Mouse (Mus musculus): ENCODE measurements around the gene Zcchc8. TPM values are rescaled to one million over a fixed set of nuclear protein-coding genes. Genes with fewer than 3 reads are reported as not detected.
A peak's percentile ranks its signal among the peaks of the same experiment; 100 is the strongest.

The Zcchc8 gene
- total and polyA plus RNA-seq, 3 experiments, result 12.6 to 24.9 (median 23.2) TPM

DNA sequence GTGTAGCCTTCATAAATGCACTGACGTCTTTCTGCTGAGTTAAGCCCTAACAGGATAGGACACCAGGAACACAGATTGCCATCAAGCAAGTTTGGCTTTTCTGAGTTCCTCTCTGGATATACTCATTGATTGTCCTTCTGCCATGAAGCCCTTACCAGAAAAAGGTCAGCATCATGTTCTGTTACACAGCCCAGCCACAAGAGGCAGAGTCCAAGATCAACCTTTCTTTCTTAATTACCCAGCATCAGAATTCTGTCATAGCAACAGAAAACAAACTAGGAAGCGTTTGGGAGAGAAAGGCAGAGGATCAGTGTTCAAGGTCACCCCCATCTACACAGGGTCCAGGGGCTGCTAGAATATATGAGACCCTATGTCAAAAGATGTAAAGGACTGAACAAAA is 70.1 kb downstream of the Zcchc8 start:
- Histone ChIP-seq H3K9ac (ENCODE audit: low read depth, low read length) (no peak overlapping the region), H3K36me3 (ENCODE audit: control insufficient read depth, insufficient read depth, low read length) (peaks cover 10% of the 10 kb centered on the region), H3K27ac (no peak overlapping the region), H3K27me3 (ENCODE audit: control insufficient read depth, insufficient read depth, low read length) (no peaks in the 10 kb centered on the region), H3K4me3 (no peak overlapping the region), H3K79me2 (replicated peaks; ENCODE audit: control insufficient read depth, insufficient read depth, low read length) (no peaks in the 10 kb centered on the region), H3K4me1 (ENCODE audit: control insufficient read depth, insufficient read depth, low read length) (no peaks in the 10 kb centered on the region)
- intact Hi-C loops (cut with DNase I), result no loop called here
- 62% methylated on average over 2 of the region's 2 CpGs for WGBS
- DNase-seq, result no peak
- no peak for TF ChIP-seq POLR2A (IDR thresholded peaks at IDR 0.05; ENCODE audit: insufficient read depth, low read depth, low read length)
- no peak for TF ChIP-seq EP300 (IDR thresholded peaks at IDR 0.05; ENCODE audit: insufficient read depth, low read depth, low read length)
- peak; percentile 35 for TF ChIP-seq CTCF (IDR thresholded peaks at IDR 0.05)

Other genes starting within 250 kb of the Zcchc8 start
- not detected for gene Lrrc43, start 231.8 kb downstream of the Zcchc8 start, total RNA-seq (2021)
- 0.43 TPM in 1 of 2 replicates, not detected in the other for gene Lrrc43, start 231.8 kb downstream of the Zcchc8 start, polyA plus RNA-seq (2012; rRNA removed)
- not detected for gene Il31, start 231.6 kb downstream of the Zcchc8 start, total RNA-seq (2021)
- not detected in 2 replicates for gene Il31, start 231.6 kb downstream of the Zcchc8 start, polyA plus RNA-seq (2012; rRNA removed)
- not detected for gene B3gnt4, start 210.6 kb downstream of the Zcchc8 start, total RNA-seq (2021)
- 0.45 TPM in 1 of 2 replicates, not detected in the other for gene B3gnt4, start 210.6 kb downstream of the Zcchc8 start, polyA plus RNA-seq (2012; rRNA removed)
- gene Diablo, start 196.9 kb downstream of the Zcchc8 start, total RNA-seq (2021), result 10 to 100 TPM; 64.7 to 71.5 TPM
- 93.8 and 140 TPM in 2 replicates for gene Diablo, start 196.9 kb downstream of the Zcchc8 start, polyA plus RNA-seq (2012; rRNA removed)
- under 1 TPM in 1 of 2 experiments, not detected in 1; 0.25 TPM for gene Gm49027, start 195.6 kb downstream of the Zcchc8 start, total RNA-seq (2021)
- gene Gm49027, start 195.6 kb downstream of the Zcchc8 start, polyA plus RNA-seq (2012; rRNA removed), result 0.62 and 2.4 TPM in 2 replicates
- gene Vps33a, start 148.1 kb downstream of the Zcchc8 start, total RNA-seq (2021), result 10 to 100 TPM; 26.2 to 32.1 TPM
- gene Vps33a, start 148.1 kb downstream of the Zcchc8 start, polyA plus RNA-seq (2012; rRNA removed), result 13.0 and 19.9 TPM in 2 replicates
- gene Clip1, start 36.5 kb downstream of the Zcchc8 start, total RNA-seq (2021), result 100 to 1,000 TPM; 156 to 195 TPM
- 77.2 and 107 TPM in 2 replicates for gene Clip1, start 36.5 kb downstream of the Zcchc8 start, polyA plus RNA-seq (2012; rRNA removed)
- 10 to 100 TPM; 38.3 to 39.0 TPM for gene Rsrc2, start 28.3 kb upstream of the Zcchc8 start, total RNA-seq (2021)
- 11.8 and 17.3 TPM in 2 replicates for gene Rsrc2, start 28.3 kb upstream of the Zcchc8 start, polyA plus RNA-seq (2012; rRNA removed)
- gene Kntc1, start 28.6 kb upstream of the Zcchc8 start, total RNA-seq (2021), result under 1 TPM; 0.05 to 0.14 TPM
- 0.12 and 0.16 TPM in 2 replicates for gene Kntc1, start 28.6 kb upstream of the Zcchc8 start, polyA plus RNA-seq (2012; rRNA removed)
- gene Hcar2, start 144.4 kb upstream of the Zcchc8 start, total RNA-seq (2021), result under 1 TPM in 1 of 2 experiments, not detected in 1; 0.29 TPM
- 0.38 and 1.8 TPM in 2 replicates for gene Hcar2, start 144.4 kb upstream of the Zcchc8 start, polyA plus RNA-seq (2012; rRNA removed)
- under 1 TPM; 0.55 to 0.57 TPM for gene Hcar1, start 158.9 kb upstream of the Zcchc8 start, total RNA-seq (2021)
- 2.0 and 3.0 TPM in 2 replicates for gene Hcar1, start 158.9 kb upstream of the Zcchc8 start, polyA plus RNA-seq (2012; rRNA removed)
- 10 to 100 TPM; 49.6 to 58.8 TPM for gene Denr, start 186.1 kb upstream of the Zcchc8 start, total RNA-seq (2021)
- gene Denr, start 186.1 kb upstream of the Zcchc8 start, polyA plus RNA-seq (2012; rRNA removed), result 20.6 and 35.1 TPM in 2 replicates
- under 1 TPM in 1 of 2 experiments, not detected in 1; 0.47 TPM for gene Gm43518, start 206.3 kb upstream of the Zcchc8 start, total RNA-seq (2021)
- gene Gm43518, start 206.3 kb upstream of the Zcchc8 start, polyA plus RNA-seq (2012; rRNA removed), result 1.1 TPM in 1 of 2 replicates, not detected in the other
- gene Ccdc62, start 209.6 kb upstream of the Zcchc8 start, total RNA-seq (2021), result 1 to 10 TPM; 1.9 to 2.5 TPM
- gene Ccdc62, start 209.6 kb upstream of the Zcchc8 start, polyA plus RNA-seq (2012; rRNA removed), result 2.0 and 3.7 TPM in 2 replicates

Data from heart, adult 2 months (tissue).